Mouse (Mus musculus) midbrain, embryonic 16.5 days (tissue): ENCODE measurements around the gene AC141477.1. TPM values are rescaled to one million over a fixed set of nuclear protein-coding genes. Genes with fewer than 3 reads are reported as not detected.

Source experiments
- ATAC-seq: fragments of 200-750 bp; cut with Nextera tagmentation; 2 replicates; pipeline ENCODE4 v1.8.0; 2017; ENCODE audit warnings: moderate TSS enrichment
- H3K27ac ChIP-seq: fragments of 300-500 bp; sonication (generic); 2 replicates; pipeline ENCODE4 v1.5.1; 2014; ENCODE audit warnings: mild to moderate bottlenecking, low read length, mixed read lengths
- H3K27me3 ChIP-seq: fragments of 300-500 bp; sonication (generic); 2 replicates; pipeline ENCODE4 v1.6.1; 2014; ENCODE audit warnings: low read depth, low read length, mixed read lengths; ENCODE audit not compliant: control insufficient read depth, insufficient read depth
- H3K36me3 ChIP-seq: fragments of 300-500 bp; sonication (generic); 2 replicates; pipeline ENCODE4 v1.6.1; 2014; ENCODE audit warnings: mild to moderate bottlenecking, low read length, moderate library complexity, mixed read lengths; ENCODE audit not compliant: control insufficient read depth, insufficient read depth
- H3K4me1 ChIP-seq: fragments of 300-500 bp; sonication (generic); 2 replicates; pipeline ENCODE4 v1.6.1; 2014; ENCODE audit warnings: mild to moderate bottlenecking, low read length, mixed read lengths; ENCODE audit not compliant: control insufficient read depth, insufficient read depth
- H3K4me2 ChIP-seq: fragments of 300-500 bp; sonication (generic); 2 replicates; pipeline ENCODE4 v1.6.1; 2014; ENCODE audit warnings: mild to moderate bottlenecking, low read length, mixed read lengths
- H3K4me3 ChIP-seq: fragments of 300-500 bp; sonication (generic); 2 replicates; pipeline ENCODE4 v1.5.1; 2014; ENCODE audit warnings: low read depth, mild to moderate bottlenecking, low read length, moderate library complexity, mixed read lengths
- H3K9ac ChIP-seq: fragments of 300-500 bp; sonication (generic); 2 replicates; pipeline ENCODE4 v1.6.1; 2014; ENCODE audit warnings: low read depth, low read length, mixed read lengths
- H3K9me3 ChIP-seq: fragments of 300-500 bp; sonication (generic); replicated peaks from 2 replicates; pipeline ENCODE4 v1.6.1; 2014; ENCODE audit warnings: mild to moderate bottlenecking, low read length, mixed read lengths; ENCODE audit not compliant: control insufficient read depth, poor library complexity, severe bottlenecking
- WGBS: fragments of 180-500 bp; shearing (Covaris S2); extraction: QIAGEN DNeasy Blood & Tissue Kit; methylation state at CpG from one replicate; pipeline ENCODE4 v1.1.7; 2014; 5-methylcytosine and 5-hydroxymethylcytosine counted together
- polyA plus RNA-seq: library from polyadenylated mRNA; unstranded; fragments of >200 nt; fragmentation: Nextera tagmentation; extraction: Ambion mirVana; gene quantifications from 2 replicates; pipeline ENCODE4 v1.2.1, GENCODE M21; 2015

The AC141477.1 gene
- polyA plus RNA-seq, 1 experiment from 2014 or later = not detected

GRCm38 (mm10) chr10:76433925-76434324 is 6.3 kb downstream of the AC141477.1 start:
- Histone ChIP-seq H3K4me1 (no peaks in the 10 kb centered on the region), H3K27ac (no peak overlapping the region), H3K4me2 (no peak overlapping the region), H3K9me3 (no peaks in the 10 kb centered on the region), H3K36me3 (peaks cover 27% of the 10 kb centered on the region), H3K4me3 (no peak overlapping the region), H3K27me3 (no peaks in the 10 kb centered on the region), H3K9ac (no peak overlapping the region)
- WGBS = 97% methylated on average over 11 of the region's 11 CpGs
- ATAC-seq = no peak

GRCm38 (mm10) chr10:76425674-76426073 is 14.6 kb downstream of the AC141477.1 start:
- H3K4me1 ChIP-seq = no peaks in the 10 kb centered on the region

GRCm38 (mm10) chr10:76416811-76417210 is 23.4 kb downstream of the AC141477.1 start:
- 84% methylated on average over 12 of the region's 12 CpGs for WGBS
- Histone ChIP-seq H3K36me3 (peaks cover 25% of the 10 kb centered on the region), H3K9ac (no peak overlapping the region), H3K4me1 (no peaks in the 10 kb centered on the region), H3K4me2 (no peak overlapping the region), H3K27me3 (no peaks in the 10 kb centered on the region), H3K27ac (no peak overlapping the region), H3K9me3 (no peaks in the 10 kb centered on the region), H3K4me3 (no peak overlapping the region)
- ATAC-seq = no peak

More at GRCm38 (mm10) chr10:76425674-76426073, 14.6 kb downstream of the AC141477.1 start:
- Histone ChIP-seq H3K27me3 (no peaks in the 10 kb centered on the region), H3K4me2 (no peak overlapping the region), H3K27ac (no peak overlapping the region), H3K9me3 (no peaks in the 10 kb centered on the region), H3K36me3 (peaks cover 44% of the 10 kb centered on the region), H3K4me3 (no peak overlapping the region), H3K9ac (no peak overlapping the region)
- ATAC-seq = no peak
- WGBS = 94% methylated on average over 7 of the region's 7 CpGs

- Histone ChIP-seq H3K4me3 (no peak overlapping the region), H3K9ac (no peak overlapping the region), H3K27ac (no peak overlapping the region), H3K4me1 (no peaks in the 10 kb centered on the region), H3K4me2 (no peak overlapping the region), H3K27me3 (no peaks in the 10 kb centered on the region), H3K36me3 (peaks cover 24% of the 10 kb centered on the region), H3K9me3 (no peaks in the 10 kb centered on the region)
- ATAC-seq = no peak
- WGBS = 88% methylated on average over 10 of the region's 10 CpGs
These were observed 31.7 kb downstream of the AC141477.1 start for GRCm38 (mm10) chr10:76408520-76408919.

- H3K27ac ChIP-seq = no peak overlapping the region
- H3K4me3 ChIP-seq = no peak overlapping the region
- H3K27me3 ChIP-seq = no peaks in the 10 kb centered on the region
- H3K9ac ChIP-seq = no peak overlapping the region
- H3K4me1 ChIP-seq = no peaks in the 10 kb centered on the region
- 95% methylated on average over 12 of the region's 12 CpGs for WGBS
- no peaks in the 10 kb centered on the region for H3K9me3 ChIP-seq
- no peak overlapping the region for H3K4me2 ChIP-seq
- ATAC-seq = no peak
- H3K36me3 ChIP-seq = peaks cover 16% of the 10 kb centered on the region
These were observed 47.6 kb downstream of the AC141477.1 start for GRCm38 (mm10) chr10:76392596-76392995.

- Histone ChIP-seq H3K4me2 (no peak overlapping the region), H3K9me3 (no peaks in the 10 kb centered on the region), H3K27ac (no peak overlapping the region), H3K4me3 (no peak overlapping the region), H3K36me3 (peaks cover 14% of the 10 kb centered on the region), H3K27me3 (no peaks in the 10 kb centered on the region), H3K4me1 (no peaks in the 10 kb centered on the region), H3K9ac (no peak overlapping the region)
- ATAC-seq = no peak
- 83% methylated on average over 9 of the region's 9 CpGs for WGBS
These were observed 48.5 kb downstream of the AC141477.1 start for GRCm38 (mm10) chr10:76391786-76392185.

- H3K9me3 ChIP-seq = no peaks in the 10 kb centered on the region
- 97% methylated on average over 9 of the region's 9 CpGs for WGBS
These were observed 49.1 kb downstream of the AC141477.1 start for GRCm38 (mm10) chr10:76391166-76391565.

More at GRCm38 (mm10) chr10:76391166-76391565, 49.1 kb downstream of the AC141477.1 start:
- Histone ChIP-seq H3K4me3 (no peak overlapping the region), H3K27me3 (no peaks in the 10 kb centered on the region), H3K27ac (no peak overlapping the region), H3K4me1 (no peaks in the 10 kb centered on the region), H3K36me3 (peaks cover 14% of the 10 kb centered on the region), H3K9ac (no peak overlapping the region), H3K4me2 (no peak overlapping the region)
- no peak for ATAC-seq

Other genes with a start within 250 kb of the AC141477.1 start
- 419 and 423 TPM in 2 replicates for gene Prmt2, start 202.6 kb downstream of the AC141477.1 start, polyA plus RNA-seq
- 0.92 and 2.1 TPM in 2 replicates for gene S100b, start 186.6 kb downstream of the AC141477.1 start, polyA plus RNA-seq
- gene Dip2a, start 95.2 kb downstream of the AC141477.1 start, polyA plus RNA-seq = 19.2 and 19.8 TPM in 2 replicates
- 6.5 and 7.0 TPM in 2 replicates for gene Pcnt, start 2.3 kb upstream of the AC141477.1 start, polyA plus RNA-seq
- not detected in 2 replicates for gene 2610028H24Rik, start 8.6 kb upstream of the AC141477.1 start, polyA plus RNA-seq
- 61.4 and 69.9 TPM in 2 replicates for gene Mcm3ap, start 28.5 kb upstream of the AC141477.1 start, polyA plus RNA-seq
- 6.4 and 6.7 TPM in 2 replicates for gene Ybey, start 28.7 kb upstream of the AC141477.1 start, polyA plus RNA-seq
- 44.6 and 45.7 TPM in 2 replicates for gene Lss, start 91.1 kb upstream of the AC141477.1 start, polyA plus RNA-seq
- gene Spatc1l, start 121.8 kb upstream of the AC141477.1 start, polyA plus RNA-seq = 0.16 TPM in 1 of 2 replicates, not detected in the other
- gene Ftcd, start 135.2 kb upstream of the AC141477.1 start, polyA plus RNA-seq = 0.09 TPM in 1 of 2 replicates, not detected in the other
- 11.5 and 13.9 TPM in 2 replicates for gene Col6a2, start 183.2 kb upstream of the AC141477.1 start, polyA plus RNA-seq